Mouse (Mus musculus): ENCODE measurements around the gene Itpkb. TPM values are rescaled to one million over a fixed set of nuclear protein-coding genes. Genes with fewer than 3 reads are reported as not detected.

The Itpkb gene
- polyA plus RNA-seq, 1 experiment from 2014 or later = 5.6 TPM

- no peak overlapping the region for H3K9ac ChIP-seq (ENCODE audit: low read length)
- 57% methylated on average over 9 of the region's 9 CpGs for WGBS
- no peak overlapping the region for H3K4me3 ChIP-seq (ENCODE audit: control insufficient read depth in 1 of 2, insufficient read depth in 1 of 2, low read depth in 1 of 2, low read length in 2 of 2)
- H3K4me1 ChIP-seq (ENCODE audit: control insufficient read depth in 2 of 2, insufficient read depth in 2 of 2, low read length in 2 of 2) = peaks cover 13 to 18% of the 10 kb centered on the region in 2 experiments; a peak in 3 of 4 replicates
- H3K4me2 ChIP-seq (ENCODE audit: low read length) = no peak overlapping the region
- no peak for ATAC-seq (ENCODE audit: insufficient number of reproducible peaks, insufficient read depth, low FRiP score, low read depth)
- H3K9me3 ChIP-seq (ENCODE audit: control insufficient read depth, low read length) = no peaks in the 10 kb centered on the region
- no peaks in the 10 kb centered on the region for H3K27me3 ChIP-seq (ENCODE audit: control insufficient read depth, insufficient read depth, low read length)
- H3K27ac ChIP-seq (replicated peaks in 1 of 2; ENCODE audit: control insufficient read depth in 1 of 2, insufficient read depth in 1 of 2, low read depth in 2 of 2, low read length in 2 of 2) = no peak overlapping the region
- no peaks in the 10 kb centered on the region for H3K36me3 ChIP-seq (ENCODE audit: control insufficient read depth, insufficient read depth, low read length)
Observed at GRCm38 (mm10) chr1:180306889-180307288, 23.4 kb upstream of the Itpkb start.

GRCm38 (mm10) chr1:180307661-180308060 is 22.6 kb upstream of the Itpkb start:
- Histone ChIP-seq H3K27me3 (ENCODE audit: control insufficient read depth, insufficient read depth, low read length) (no peaks in the 10 kb centered on the region), H3K36me3 (ENCODE audit: control insufficient read depth, insufficient read depth, low read length) (no peaks in the 10 kb centered on the region), H3K9ac (ENCODE audit: low read length) (no peak overlapping the region), H3K27ac (replicated peaks in 1 of 2; ENCODE audit: control insufficient read depth in 1 of 2, insufficient read depth in 1 of 2, low read depth in 2 of 2, low read length in 2 of 2) (no peak overlapping the region), H3K4me3 (ENCODE audit: control insufficient read depth in 1 of 2, insufficient read depth in 1 of 2, low read depth in 1 of 2, low read length in 2 of 2) (no peak overlapping the region), H3K9me3 (ENCODE audit: control insufficient read depth, low read length) (no peaks in the 10 kb centered on the region), H3K4me2 (ENCODE audit: low read length) (no peak overlapping the region), H3K4me1 (ENCODE audit: control insufficient read depth in 2 of 2, insufficient read depth in 2 of 2, low read length in 2 of 2) (peaks cover 12 to 17% of the 10 kb centered on the region in 2 experiments)
- no peak for ATAC-seq (ENCODE audit: insufficient number of reproducible peaks, insufficient read depth, low FRiP score, low read depth)
- WGBS = 67% methylated on average over 2 of the region's 2 CpGs

GRCm38 (mm10) chr1:180308897-180309296 is 21.4 kb upstream of the Itpkb start:
- no peak overlapping the region for H3K9ac ChIP-seq (ENCODE audit: low read length)
- WGBS = 74% methylated on average over 4 of the region's 4 CpGs
- no peaks in the 10 kb centered on the region for H3K36me3 ChIP-seq (ENCODE audit: control insufficient read depth, insufficient read depth, low read length)
- H3K4me1 ChIP-seq (ENCODE audit: control insufficient read depth in 2 of 2, insufficient read depth in 2 of 2, low read length in 2 of 2) = peaks cover 21 to 24% of the 10 kb centered on the region in 2 experiments
- H3K9me3 ChIP-seq (ENCODE audit: control insufficient read depth, low read length) = no peaks in the 10 kb centered on the region
- no peak overlapping the region for H3K4me2 ChIP-seq (ENCODE audit: low read length)
- H3K27ac ChIP-seq (replicated peaks in 1 of 2; ENCODE audit: control insufficient read depth in 1 of 2, insufficient read depth in 1 of 2, low read depth in 2 of 2, low read length in 2 of 2) = no peak overlapping the region
- ATAC-seq (ENCODE audit: insufficient number of reproducible peaks, insufficient read depth, low FRiP score, low read depth) = no peak
- no peaks in the 10 kb centered on the region for H3K27me3 ChIP-seq (ENCODE audit: control insufficient read depth, insufficient read depth, low read length)
- H3K4me3 ChIP-seq (ENCODE audit: control insufficient read depth in 1 of 2, insufficient read depth in 1 of 2, low read depth in 1 of 2, low read length in 2 of 2) = no peak overlapping the region

GRCm38 (mm10) chr1:180312286-180312685 is 18.0 kb upstream of the Itpkb start:
- Histone ChIP-seq H3K4me2 (ENCODE audit: low read length) (peak overlapping the region; percentile 63; the same call in 1 of the 2 replicates), H3K27ac (replicated peaks in 1 of 2; ENCODE audit: control insufficient read depth in 1 of 2, insufficient read depth in 1 of 2, low read depth in 2 of 2, low read length in 2 of 2) (no peak overlapping the region), H3K4me3 (ENCODE audit: control insufficient read depth in 1 of 2, insufficient read depth in 1 of 2, low read depth in 1 of 2, low read length in 2 of 2) (no peak overlapping the region), H3K36me3 (ENCODE audit: control insufficient read depth, insufficient read depth, low read length) (no peaks in the 10 kb centered on the region), H3K9me3 (ENCODE audit: control insufficient read depth, low read length) (no peaks in the 10 kb centered on the region), H3K9ac (ENCODE audit: low read length) (no peak overlapping the region), H3K4me1 (ENCODE audit: control insufficient read depth in 2 of 2, insufficient read depth in 2 of 2, low read length in 2 of 2) (peaks cover 30 to 39% of the 10 kb centered on the region in 2 experiments), H3K27me3 (ENCODE audit: control insufficient read depth, insufficient read depth, low read length) (no peaks in the 10 kb centered on the region)
- WGBS = 66% methylated on average over 6 of the region's 6 CpGs
- no peak for ATAC-seq (ENCODE audit: insufficient number of reproducible peaks, insufficient read depth, low FRiP score, low read depth)

- Histone ChIP-seq H3K9me3 (ENCODE audit: control insufficient read depth, low read length) (no peaks in the 10 kb centered on the region), H3K27ac (replicated peaks in 1 of 2; ENCODE audit: control insufficient read depth in 1 of 2, insufficient read depth in 1 of 2, low read depth in 2 of 2, low read length in 2 of 2) (peak overlapping the region in 1 of 2 experiments; percentile 46; a peak in 2 of 4 replicates), H3K9ac (ENCODE audit: low read length) (peak overlapping the region; percentile 34; the same call in 1 of the 2 replicates), H3K4me3 (ENCODE audit: control insufficient read depth in 1 of 2, insufficient read depth in 1 of 2, low read depth in 1 of 2, low read length in 2 of 2) (no peak overlapping the region), H3K36me3 (ENCODE audit: control insufficient read depth, insufficient read depth, low read length) (no peaks in the 10 kb centered on the region), H3K4me2 (ENCODE audit: low read length) (peak overlapping the region; percentile 63), H3K27me3 (ENCODE audit: control insufficient read depth, insufficient read depth, low read length) (no peaks in the 10 kb centered on the region), H3K4me1 (ENCODE audit: control insufficient read depth in 2 of 2, insufficient read depth in 2 of 2, low read length in 2 of 2) (peaks cover 26 to 33% of the 10 kb centered on the region in 2 experiments)
- 32% methylated on average over 6 of the region's 6 CpGs for WGBS
- no peak for ATAC-seq (ENCODE audit: insufficient number of reproducible peaks, insufficient read depth, low FRiP score, low read depth)
Observed at GRCm38 (mm10) chr1:180312792-180313311, 17.4 kb upstream of the Itpkb start.

- peaks cover 26 to 33% of the 10 kb centered on the region in 2 experiments for H3K4me1 ChIP-seq (ENCODE audit: control insufficient read depth in 2 of 2, insufficient read depth in 2 of 2, low read length in 2 of 2)
- peak overlapping the region; percentile 57 for H3K9ac ChIP-seq (ENCODE audit: low read length)
- H3K36me3 ChIP-seq (ENCODE audit: control insufficient read depth, insufficient read depth, low read length) = no peaks in the 10 kb centered on the region
- H3K4me3 ChIP-seq (ENCODE audit: control insufficient read depth in 1 of 2, insufficient read depth in 1 of 2, low read depth in 1 of 2, low read length in 2 of 2) = peak overlapping the region; percentile 27 to 32
- WGBS = 16% methylated on average over 20 of the region's 20 CpGs
- ATAC-seq (ENCODE audit: insufficient number of reproducible peaks, insufficient read depth, low FRiP score, low read depth) = no peak
- no peaks in the 10 kb centered on the region for H3K9me3 ChIP-seq (ENCODE audit: control insufficient read depth, low read length)
- no peaks in the 10 kb centered on the region for H3K27me3 ChIP-seq (ENCODE audit: control insufficient read depth, insufficient read depth, low read length)
- 0 out of 4 replicates have a peak overlapping the region, but pooled peaks of 1 of the 2 experiments have one; percentile 79 for H3K27ac ChIP-seq (replicated peaks in 1 of 2; ENCODE audit: control insufficient read depth in 1 of 2, insufficient read depth in 1 of 2, low read depth in 2 of 2, low read length in 2 of 2)
- H3K4me2 ChIP-seq (ENCODE audit: low read length) = peak overlapping the region; percentile 63
Observed at GRCm38 (mm10) chr1:180313517-180314440, 16.5 kb upstream of the Itpkb start.

- ATAC-seq (ENCODE audit: insufficient number of reproducible peaks, insufficient read depth, low FRiP score, low read depth) = no peak
- WGBS = 59% methylated on average over 11 of the region's 11 CpGs
- Histone ChIP-seq H3K4me1 (ENCODE audit: control insufficient read depth in 2 of 2, insufficient read depth in 2 of 2, low read length in 2 of 2) (peaks cover 26 to 33% of the 10 kb centered on the region in 2 experiments), H3K9ac (ENCODE audit: low read length) (0 out of 2 replicates have a peak overlapping the region, but pooled peaks have one; percentile 11), H3K9me3 (ENCODE audit: control insufficient read depth, low read length) (no peaks in the 10 kb centered on the region), H3K36me3 (ENCODE audit: control insufficient read depth, insufficient read depth, low read length) (no peaks in the 10 kb centered on the region), H3K27me3 (ENCODE audit: control insufficient read depth, insufficient read depth, low read length) (no peaks in the 10 kb centered on the region), H3K27ac (replicated peaks in 1 of 2; ENCODE audit: control insufficient read depth in 1 of 2, insufficient read depth in 1 of 2, low read depth in 2 of 2, low read length in 2 of 2) (peak overlapping the region; percentile 64 to 79), H3K4me2 (ENCODE audit: low read length) (peak overlapping the region; percentile 23), H3K4me3 (ENCODE audit: control insufficient read depth in 1 of 2, insufficient read depth in 1 of 2, low read depth in 1 of 2, low read length in 2 of 2) (no peak overlapping the region)
Observed at GRCm38 (mm10) chr1:180314641-180315040, 15.6 kb upstream of the Itpkb start.
